Mouse (Mus musculus) heart, adult 11 months (tissue): ENCODE measurements around the gene Nsun6.

Source experiments
- DNase-seq: peaks from one replicate; pipeline ENCODE4 v3.0.0; 2022

Gene Nsun6

GRCm38 (mm10) chr2:14989350-14989749 lies 65.5 kb downstream of the Nsun6 start:
- DNase-seq, result no peak

DNA sequence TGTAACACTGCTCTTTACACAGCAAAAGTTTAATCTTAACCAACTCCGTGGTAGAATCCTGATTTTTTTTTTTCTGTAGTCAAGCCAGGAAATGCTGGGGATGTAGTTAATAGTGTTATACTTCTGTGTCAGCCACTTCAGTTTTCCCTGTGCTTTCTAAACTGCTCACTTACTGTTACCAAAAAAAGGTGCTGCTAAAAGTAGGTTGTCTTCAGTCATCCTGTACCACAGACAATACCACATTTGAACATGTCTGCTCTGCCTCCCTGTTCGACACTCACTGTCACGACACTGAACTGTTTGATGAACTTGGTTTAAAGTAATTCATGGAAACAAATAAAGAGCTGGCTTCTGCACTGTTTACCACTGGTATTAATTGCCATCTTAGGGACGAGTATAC lies 66.4 kb downstream of the Nsun6 start:
- no peak for DNase-seq

DNA sequence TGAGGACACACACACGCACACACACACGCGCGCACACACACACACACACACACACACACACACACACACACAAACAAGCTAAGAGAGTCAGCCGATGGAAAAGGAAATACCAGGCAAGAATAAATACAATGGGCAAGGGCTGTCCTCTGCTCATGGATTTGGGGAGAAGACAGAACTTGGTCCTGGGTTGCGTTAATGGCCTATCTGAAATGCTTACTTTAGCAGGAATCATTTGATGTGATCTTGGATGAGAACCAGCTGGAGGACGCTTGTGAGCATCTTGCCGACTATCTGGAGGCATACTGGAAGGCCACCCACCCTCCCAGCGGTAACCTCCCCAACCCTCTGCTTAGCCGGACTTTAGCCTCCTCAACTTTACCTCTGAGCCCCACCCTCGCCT lies 70.8 kb downstream of the Nsun6 start:
- no peak for DNase-seq

DNA sequence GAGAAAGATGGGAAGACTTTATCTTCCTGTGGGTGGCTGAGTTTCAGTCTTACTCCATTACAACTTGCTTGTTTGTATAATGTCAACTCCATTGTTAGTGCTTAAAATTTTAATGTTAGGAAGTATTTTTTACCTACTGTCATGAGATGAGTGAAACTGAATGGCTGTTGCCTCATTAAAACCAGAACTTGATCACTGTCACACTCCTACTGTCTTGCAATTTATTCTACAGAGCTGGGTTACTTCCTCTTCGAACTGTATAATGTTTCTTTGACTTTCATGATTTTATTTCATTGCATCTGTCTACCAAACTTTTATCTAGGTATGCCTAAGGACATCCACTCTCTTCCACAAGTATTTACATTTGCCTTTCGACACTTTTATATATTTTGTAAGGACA lies 93.4 kb downstream of the Nsun6 start:
- DNase-seq, result no peak

GRCm38 (mm10) chr2:14960963-14961488 lies 93.8 kb downstream of the Nsun6 start:
- DNase-seq, result no peak

DNA sequence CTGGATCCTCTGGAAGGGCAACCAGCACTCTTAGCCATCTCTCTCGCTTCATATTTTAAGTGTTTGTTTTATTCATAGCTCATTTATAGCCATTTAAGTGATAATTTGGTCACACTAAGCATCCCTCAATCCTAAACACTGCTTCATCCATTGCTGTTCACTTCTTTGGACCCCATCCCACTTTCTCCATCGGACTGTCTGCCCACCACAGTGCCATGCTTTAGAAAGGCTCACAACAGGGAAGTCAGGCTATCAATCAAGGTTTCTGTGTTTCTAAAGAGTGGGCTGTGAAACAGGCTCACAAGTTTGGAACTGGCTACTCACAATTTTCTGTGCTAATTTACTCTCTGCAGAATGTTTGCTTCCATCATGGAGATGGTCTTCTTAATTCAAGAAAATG lies 101.8 kb downstream of the Nsun6 start:
- no peak for DNase-seq
